In genomic region chr12:112677076-112677475, GRCm38 (mm10) we compare ENCODE assay signal across 26 mouse cellular contexts. TPM values are rescaled to one million over a fixed set of nuclear protein-coding genes. Genes with fewer than 3 reads are reported as not detected.
A peak's percentile ranks its signal among the peaks of the same experiment; 100 is the strongest.
DNase-seq lines count a peak whose midpoint lies in the region; ATAC-seq lines count a peak whose summit lies in the region.
"Had no signal": no experiment of that assay in that cellular context is flagged by ENCODE, and none has a peak within 500 bp of the region (broad histone marks: within the 10 kb centered on the region; RNA-seq: fewer than 3 reads in every experiment).

No protein-coding gene starts in this region.

- no peaks in the 10 kb centered on the region for H3K36me3 ChIP-seq in lung, embryonic 15.5 days
- H3K36me3 ChIP-seq: embryonic facial prominence, embryonic 15.5 days; hindbrain, embryonic 13.5 days; limb, embryonic 12.5 days; liver, embryonic 12.5 days; neural tube, embryonic 13.5 days had no signal

- 36% methylated on average over 5 of the region's 5 CpGs for WGBS in lung, embryonic 15.5 days

- H3K27ac ChIP-seq in lung, embryonic 15.5 days, result 0 out of 2 replicates have a peak overlapping the region, but pooled peaks have one; percentile 29
- H3K27ac ChIP-seq: embryonic facial prominence, embryonic 15.5 days; hindbrain, embryonic 13.5 days; layer of hippocampus, adult 2 months; limb, embryonic 12.5 days; liver, embryonic 12.5 days; neural tube, embryonic 13.5 days had no signal

- H3K9me3 ChIP-seq in lung, embryonic 15.5 days, result no peaks in the 10 kb centered on the region
- H3K9me3 ChIP-seq: embryonic facial prominence, embryonic 15.5 days; heart, embryonic 12.5 days; hindbrain, embryonic 13.5 days; limb, embryonic 12.5 days; liver, embryonic 12.5 days; midbrain, embryonic 10.5 days; neural tube, embryonic 13.5 days had no signal

- H3K27me3 ChIP-seq in lung, embryonic 15.5 days, result peaks cover 20% of the 10 kb centered on the region

- intact Hi-C loops in heart, postnatal 14 days (cut with DNase I), result no loop called here

- no peak overlapping the region for H3K4me2 ChIP-seq in lung, embryonic 15.5 days
- H3K4me2 ChIP-seq: embryonic facial prominence, embryonic 15.5 days; hindbrain, embryonic 13.5 days; limb, embryonic 12.5 days; liver, embryonic 12.5 days; neural tube, embryonic 13.5 days had no signal

- H3K4me3 ChIP-seq in lung, embryonic 15.5 days, result no peak overlapping the region
- H3K4me3 ChIP-seq: embryonic facial prominence, embryonic 15.5 days; heart, embryonic 12.5 days; hindbrain, embryonic 13.5 days; layer of hippocampus, adult 2 months; liver, embryonic 12.5 days; neural tube, embryonic 13.5 days had no signal

- DNase-seq in adrenal gland, adult (ENCODE audit: inconsistent age in 2 of 2, low spot score in 1 of 2), result peak; percentile 73 to 85
- DNase-seq in adrenal gland, postnatal 4 days (ENCODE audit: low spot score in 2 of 2), result no peak
- DNase-seq in heart, postnatal 4 days, result peak; percentile 55
- no peak for DNase-seq in heart, postnatal 14 days
- DNase-seq in lung, adult 18-20 months, result no peak
- DNase-seq in adrenal gland, postnatal 25 days, result peak; percentile 65
- DNase-seq in left cerebral cortex, adult 18-20 months (ENCODE audit: low spot score in 2 of 2), result no peak
- DNase-seq: cerebellum, adult 11-12 months; gastrocnemius, postnatal 25 days; heart, postnatal 10 days; kidney, adult 8-10 months; kidney, postnatal 25 days; lung, adult 2 months; thymus, adult 2 months had no signal

- H3K4me1 ChIP-seq in lung, embryonic 15.5 days, result peaks cover 69% of the 10 kb centered on the region

- ATAC-seq in lung, embryonic 15.5 days (ENCODE audit: borderline replicate concordance, extremely low read depth, low FRiP score, low TSS enrichment), result no peak
- ATAC-seq: forebrain, embryonic 16.5 days; inflammation-experienced regulatory T-cells, adult 6 months; liver, embryonic 12.5 days; midbrain, embryonic 16.5 days had no signal

- no peak overlapping the region for H3K9ac ChIP-seq in lung, embryonic 15.5 days
- H3K9ac ChIP-seq: embryonic facial prominence, embryonic 15.5 days; heart, embryonic 12.5 days; limb, embryonic 12.5 days; liver, embryonic 12.5 days had no signal

RNA-seq across cellular contexts. Expression of gene Zbtb42, which starts 1.6 kb away (rescaled TPM):
- total RNA-seq in adrenal gland, postnatal 4 days (2021), result 1 to 10 TPM; 6.4 to 6.8 TPM
- 10 to 100 TPM in 1 of 2 experiments, 1 to 10 TPM in 1; 10.0 to 10.1 TPM for total RNA-seq in heart, postnatal 4 days (2021)
- 1 to 10 TPM; 5.8 to 7.2 TPM for total RNA-seq in heart, postnatal 14 days (2021)
- polyA plus RNA-seq in lung, embryonic 15.5 days (2015; fragmentation: Nextera tagmentation; extraction: Ambion mirVana), result 11.4 TPM in 2 replicates
- total RNA-seq in adrenal gland, postnatal 25 days (2021), result 7.9 and 12.8 TPM in 2 replicates
- 1 to 10 TPM; 1.1 to 1.5 TPM for total RNA-seq in left cerebral cortex, adult 18-20 months (2021)

RNA-seq across cellular contexts. Expression of gene Akt1, which starts 2.4 kb away (rescaled TPM):
- 100 to 1,000 TPM; 334 to 351 TPM for total RNA-seq in adrenal gland, postnatal 4 days (2021)
- 100 to 1,000 TPM; 352 to 392 TPM for total RNA-seq in heart, postnatal 4 days (2021)
- total RNA-seq in heart, postnatal 14 days (2021), result 100 to 1,000 TPM; 217 to 237 TPM
- 145 and 157 TPM in 2 replicates for polyA plus RNA-seq in lung, embryonic 15.5 days (2015; fragmentation: Nextera tagmentation; extraction: Ambion mirVana)
- total RNA-seq in adrenal gland, postnatal 25 days (2021), result 395 and 413 TPM in 2 replicates
- 100 to 1,000 TPM; 161 to 169 TPM for total RNA-seq in left cerebral cortex, adult 18-20 months (2021)

RNA-seq across cellular contexts. Expression of gene Siva1, which starts 32.6 kb away (rescaled TPM):
- total RNA-seq in adrenal gland, postnatal 4 days (2021), result 10 to 100 TPM; 69.9 to 72.6 TPM
- total RNA-seq in heart, postnatal 4 days (2021), result 10 to 100 TPM; 39.9 to 43.2 TPM
- total RNA-seq in heart, postnatal 14 days (2021), result 10 to 100 TPM; 25.4 to 30.9 TPM
- polyA plus RNA-seq in lung, embryonic 15.5 days (2015; fragmentation: Nextera tagmentation; extraction: Ambion mirVana), result 232 and 246 TPM in 2 replicates
- total RNA-seq in adrenal gland, postnatal 25 days (2021), result 34.8 and 46.0 TPM in 2 replicates
- 10 to 100 TPM; 21.6 to 22.0 TPM for total RNA-seq in left cerebral cortex, adult 18-20 months (2021)

RNA-seq across cellular contexts. Expression of gene Cep170b, which starts 43.2 kb away (rescaled TPM):
- 10 to 100 TPM; 49.2 to 56.6 TPM for total RNA-seq in adrenal gland, postnatal 4 days (2021)
- 10 to 100 TPM; 13.1 to 14.1 TPM for total RNA-seq in heart, postnatal 4 days (2021)
- 1 to 10 TPM; 8.6 to 9.9 TPM for total RNA-seq in heart, postnatal 14 days (2021)
- 18.6 and 20.8 TPM in 2 replicates for polyA plus RNA-seq in lung, embryonic 15.5 days (2015; fragmentation: Nextera tagmentation; extraction: Ambion mirVana)
- total RNA-seq in adrenal gland, postnatal 25 days (2021), result 42.4 and 58.1 TPM in 2 replicates
- 100 to 1,000 TPM; 267 to 284 TPM for total RNA-seq in left cerebral cortex, adult 18-20 months (2021)

RNA-seq across cellular contexts. Expression of gene Adssl1, which starts 57.2 kb away (rescaled TPM):
- total RNA-seq in adrenal gland, postnatal 4 days (2021), result 10 to 100 TPM; 17.1 to 19.5 TPM
- 100 to 1,000 TPM; 135 to 137 TPM for total RNA-seq in heart, postnatal 4 days (2021)
- 100 to 1,000 TPM; 119 to 129 TPM for total RNA-seq in heart, postnatal 14 days (2021)
- polyA plus RNA-seq in lung, embryonic 15.5 days (2015; fragmentation: Nextera tagmentation; extraction: Ambion mirVana), result 8.3 and 9.3 TPM in 2 replicates
- total RNA-seq in adrenal gland, postnatal 25 days (2021), result 17.8 and 21.0 TPM in 2 replicates
- 10 to 100 TPM; 16.4 to 19.7 TPM for total RNA-seq in left cerebral cortex, adult 18-20 months (2021)

Comparison
In these comparisons a context has a peak if more than half of its experiments do, and no peak if none do; other contexts are left out.
1. DNase-seq: peak in adrenal gland, adult (2 of 2), heart, postnatal 4 days (single experiment) and adrenal gland, postnatal 25 days (single experiment); none in adrenal gland, postnatal 4 days (0 of 2), heart, postnatal 14 days (0 of 2), lung, adult 18-20 months (0 of 2) and left cerebral cortex, adult 18-20 months (0 of 2).